Mouse (Mus musculus) liver, adult 2 months (tissue): ENCODE data around the gene Nrarp. TPM values are rescaled to one million over a fixed set of nuclear protein-coding genes. Genes with fewer than 3 reads are reported as not detected.

Experiments used
- DNase-seq: peaks from one replicate; pipeline ENCODE4 v3.0.0-alpha.2; 2011; ENCODE audit warnings: low read depth, low spot score; ENCODE audit errors: extremely low read depth
- H3K27ac ChIP-seq: fragments of 200-500 bp; replicated peaks from 2 replicates; pipeline ENCODE4 v1.5.1; 2012; ENCODE audit warnings: low read depth, mild to moderate bottlenecking, control low read depth, inconsistent platforms, low read length; ENCODE audit not compliant: insufficient read depth
- H3K27me3 ChIP-seq: fragments of 200-500 bp; 2 replicates; pipeline ENCODE4 v1.6.1; 2012; ENCODE audit warnings: mild to moderate bottlenecking, moderate library complexity, low read length, inconsistent platforms; ENCODE audit not compliant: control insufficient read depth, insufficient read depth
- H3K36me3 ChIP-seq: fragments of 200-500 bp; 2 replicates; pipeline ENCODE4 v1.6.1; 2012; ENCODE audit warnings: low read length, inconsistent platforms; ENCODE audit not compliant: control insufficient read depth, insufficient read depth
- H3K4me1 ChIP-seq: fragments of 200-500 bp; 2 replicates; pipeline ENCODE4 v1.6.1; 2011; ENCODE audit warnings: low read length; ENCODE audit not compliant: control insufficient read depth, insufficient read depth
- H3K4me3 ChIP-seq: fragments of 200-500 bp; 2 replicates; pipeline ENCODE4 v1.5.1; 2011; ENCODE audit warnings: low read depth, mild to moderate bottlenecking, control low read depth, low read length, moderate library complexity; ENCODE audit not compliant: insufficient read depth
- H3K79me2 ChIP-seq: fragments of 200-500 bp; 2 replicates; pipeline ENCODE4 v1.6.1; 2012; ENCODE audit warnings: inconsistent platforms, mild to moderate bottlenecking, low read length, moderate library complexity; ENCODE audit not compliant: control insufficient read depth, insufficient read depth
- H3K9ac ChIP-seq: fragments of 200-500 bp; 2 replicates; pipeline ENCODE4 v1.6.1; 2012; ENCODE audit warnings: low read depth, mild to moderate bottlenecking, control low read depth, inconsistent platforms, low read length
- CTCF ChIP-seq: fragments of 200-500 bp; IDR thresholded peaks from 2 replicates; pipeline ENCODE4 v1.5.1; 2011; ENCODE audit warnings: low read depth, low read length, control low read depth
- POLR2A ChIP-seq: fragments of 200-500 bp; IDR thresholded peaks from 2 replicates; pipeline ENCODE4 v1.6.1; 2011; ENCODE audit warnings: low read length, control low read depth; ENCODE audit not compliant: insufficient read depth; ENCODE audit errors: extremely low read depth
- WGBS: fragments of 180-500 bp; shearing (Covaris S2); methylation state at CpG from one replicate; pipeline ENCODE4 v1.1.7; 2018; 5-methylcytosine and 5-hydroxymethylcytosine counted together
- polyA plus RNA-seq: library from polyadenylated mRNA; depleted of rRNA; stranded (reverse); fragments of >200 nt; gene quantifications from 2 replicates; pipeline ENCODE4 v1.2.3, GENCODE M21; 2012
- total RNA-seq: library from RNA; depleted of rRNA; stranded (reverse); fragments of >200 nt; gene quantifications from 2 replicates; pipeline ENCODE4 v1.2.3, GENCODE M21; 2014

The Nrarp gene
- total and polyA plus RNA-seq, 2 experiments, result 0.74 to 1.6 TPM

DNA sequence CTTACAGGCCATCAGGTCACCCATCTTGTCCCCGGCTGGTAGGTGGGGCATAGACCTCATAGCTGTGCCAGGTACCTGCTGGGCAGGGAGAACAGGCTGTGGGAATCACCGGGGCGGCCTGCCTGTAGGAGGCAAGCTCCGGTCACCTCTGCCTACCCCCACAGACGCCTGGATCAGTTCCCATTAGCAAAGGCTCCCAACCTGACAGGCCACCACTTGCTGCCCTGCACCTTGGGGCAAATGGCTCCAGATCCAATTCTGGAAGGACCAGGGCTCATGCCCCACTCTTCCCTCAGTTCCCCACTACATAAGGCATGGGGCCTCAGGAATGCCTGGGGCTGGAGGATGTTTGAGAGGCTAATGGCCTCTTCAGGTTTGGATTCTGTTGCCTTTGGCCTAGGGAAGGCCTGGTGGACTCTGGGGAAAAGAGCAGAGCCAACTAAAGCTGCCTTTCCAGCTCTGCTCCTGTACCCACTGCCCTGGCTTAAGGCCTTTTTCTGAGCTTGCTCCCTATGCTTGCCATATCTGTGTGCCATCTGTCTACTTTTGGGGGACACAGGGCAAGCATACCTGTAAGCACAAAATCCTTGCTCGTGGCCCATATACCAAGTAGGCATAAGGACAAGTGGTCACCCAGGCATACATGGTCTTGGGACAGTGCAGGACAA, 9.3 kb upstream of the Nrarp start:
- Histone ChIP-seq H3K9ac (no peak overlapping the region), H3K4me1 (no peaks in the 10 kb centered on the region), H3K27ac (no peak overlapping the region), H3K27me3 (no peaks in the 10 kb centered on the region), H3K79me2 (no peaks in the 10 kb centered on the region), H3K4me3 (no peak overlapping the region), H3K36me3 (no peaks in the 10 kb centered on the region)
- WGBS, result 94% methylated on average over 6 of the region's 6 CpGs
- TF ChIP-seq CTCF, result no peak
- TF ChIP-seq POLR2A, result no peak
- DNase-seq, result no peak

DNA sequence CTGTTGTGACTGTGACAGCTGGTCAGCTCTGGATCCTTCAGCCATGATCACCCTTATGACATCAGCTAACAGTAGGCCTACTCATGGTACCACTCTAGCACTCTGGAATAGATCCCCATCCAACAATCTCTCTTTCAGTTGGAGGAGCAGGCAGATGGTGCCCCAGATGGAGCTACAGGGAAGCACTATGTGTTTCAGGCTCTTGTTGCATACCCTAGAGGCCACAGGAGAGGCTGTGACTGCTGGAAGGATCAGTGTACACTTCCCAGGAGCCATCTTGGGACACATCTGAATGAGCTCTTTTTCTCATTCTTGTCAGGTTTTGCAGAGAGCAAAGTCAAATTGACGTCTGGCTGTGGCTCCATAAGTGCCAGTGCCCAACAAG, 8.8 kb upstream of the Nrarp start:
- Histone ChIP-seq H3K27me3 (no peaks in the 10 kb centered on the region), H3K4me3 (no peak overlapping the region), H3K36me3 (no peaks in the 10 kb centered on the region), H3K79me2 (no peaks in the 10 kb centered on the region), H3K27ac (no peak overlapping the region), H3K9ac (no peak overlapping the region), H3K4me1 (no peaks in the 10 kb centered on the region)
- WGBS, result 92% methylated on average over 1 of the region's 1 CpGs
- no peak for DNase-seq
- TF ChIP-seq POLR2A (no peak), CTCF (no peak)

DNA sequence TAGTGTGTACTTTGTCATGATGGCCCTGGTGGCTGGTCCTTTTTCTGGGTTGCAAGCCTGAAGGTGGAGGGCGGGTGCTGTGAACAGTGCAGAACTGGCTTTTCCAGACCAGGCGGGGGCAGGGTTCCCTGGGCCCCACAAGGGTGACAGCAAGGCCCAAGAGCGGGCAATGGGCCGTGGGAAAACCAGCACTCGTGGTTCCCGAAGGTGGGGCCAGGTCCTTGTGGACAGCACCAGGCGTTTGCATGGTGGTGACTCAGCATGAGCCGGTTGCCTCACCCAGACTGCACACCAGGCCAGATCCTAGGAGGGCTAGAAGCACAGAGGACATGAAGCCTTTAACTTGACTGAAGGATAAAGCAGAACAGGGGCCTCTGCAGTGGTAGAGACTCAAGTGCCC, 7.9 kb upstream of the Nrarp start:
- Histone ChIP-seq H3K27ac (no peak overlapping the region), H3K36me3 (no peaks in the 10 kb centered on the region), H3K4me3 (no peak overlapping the region), H3K79me2 (no peaks in the 10 kb centered on the region), H3K4me1 (no peaks in the 10 kb centered on the region), H3K9ac (no peak overlapping the region), H3K27me3 (no peaks in the 10 kb centered on the region)
- no peak for DNase-seq
- WGBS, result 88% methylated on average over 8 of the region's 8 CpGs
- TF ChIP-seq POLR2A (no peak), CTCF (no peak)

GRCm38 (mm10) chr2:25173821-25174220, 6.7 kb upstream of the Nrarp start:
- no peaks in the 10 kb centered on the region for H3K79me2 ChIP-seq
- no peaks in the 10 kb centered on the region for H3K36me3 ChIP-seq
- no peak overlapping the region for H3K9ac ChIP-seq
- H3K4me1 ChIP-seq, result no peaks in the 10 kb centered on the region
- H3K27ac ChIP-seq, result no peak overlapping the region
- TF ChIP-seq POLR2A (no peak), CTCF (no peak)
- H3K4me3 ChIP-seq, result no peak overlapping the region
- H3K27me3 ChIP-seq, result no peaks in the 10 kb centered on the region
- 94% methylated on average over 4 of the region's 4 CpGs for WGBS
- DNase-seq, result no peak

GRCm38 (mm10) chr2:25174866-25175689, 5.5 kb upstream of the Nrarp start:
- H3K27me3 ChIP-seq, result no peaks in the 10 kb centered on the region
- H3K27ac ChIP-seq, result no peak overlapping the region
- TF ChIP-seq POLR2A (no peak), CTCF (no peak)
- H3K9ac ChIP-seq, result no peak overlapping the region
- H3K4me3 ChIP-seq, result no peak overlapping the region
- no peaks in the 10 kb centered on the region for H3K79me2 ChIP-seq
- no peaks in the 10 kb centered on the region for H3K36me3 ChIP-seq
- 47% methylated on average over 7 of the region's 7 CpGs for WGBS
- no peak for DNase-seq
- no peaks in the 10 kb centered on the region for H3K4me1 ChIP-seq

GRCm38 (mm10) chr2:25175690-25176078, 4.9 kb upstream of the Nrarp start:
- DNase-seq, result no peak
- H3K4me1 ChIP-seq, result no peaks in the 10 kb centered on the region
- no peaks in the 10 kb centered on the region for H3K36me3 ChIP-seq
- no peak for TF ChIP-seq POLR2A
- no peaks in the 10 kb centered on the region for H3K79me2 ChIP-seq
- H3K4me3 ChIP-seq, result no peak overlapping the region
- no peak overlapping the region for H3K9ac ChIP-seq
- 93% methylated on average over 4 of the region's 4 CpGs for WGBS
- H3K27me3 ChIP-seq, result peaks cover under 1% of the 10 kb centered on the region
- H3K27ac ChIP-seq, result no peak overlapping the region
